Mouse (Mus musculus): ENCODE data around the gene Spry2. TPM values are rescaled to one million over a fixed set of nuclear protein-coding genes. Genes with fewer than 3 reads are reported as not detected.

Gene Spry2
- total RNA-seq, 2 experiments from 2014 or later = 34.6 to 35.7 TPM

Other genes with a start within 250 kb of the Spry2 start
- not detected for gene Trim52, start 209.4 kb upstream of the Spry2 start, total RNA-seq (2021)